Mouse (Mus musculus): ENCODE results near the gene Gm12845. TPM values are rescaled to one million over a fixed set of nuclear protein-coding genes. Genes with fewer than 3 reads are reported as not detected.
A peak's percentile ranks its signal among the peaks of the same experiment; 100 is the strongest.
"Not testable (repeated sequence)": the region's sequence is repeated elsewhere in the genome, so short reads cannot be mapped to it uniquely, and the experiment has no call there.

Gene Gm12845
- polyA plus RNA-seq, 1 experiment from 2014 or later: not detected

GRCm38 (mm10) chr4:117737559-117737958 is 13.3 kb downstream of the Gm12845 start:
- Histone ChIP-seq H3K27ac (no peak overlapping the region), H3K9me3 (no peaks in the 10 kb centered on the region), H3K27me3 (ENCODE audit: poor library complexity, severe bottlenecking) (no peaks in the 10 kb centered on the region), H3K4me3 (no peak overlapping the region), H3K4me1 (no peaks in the 10 kb centered on the region), H3K36me3 (replicated peaks) (no peaks in the 10 kb centered on the region)
- 47% methylated on average over 8 of the region's 8 CpGs for WGBS
- no peak for DNase-seq (ENCODE audit: extremely low spot score, low spot score)

DNA sequence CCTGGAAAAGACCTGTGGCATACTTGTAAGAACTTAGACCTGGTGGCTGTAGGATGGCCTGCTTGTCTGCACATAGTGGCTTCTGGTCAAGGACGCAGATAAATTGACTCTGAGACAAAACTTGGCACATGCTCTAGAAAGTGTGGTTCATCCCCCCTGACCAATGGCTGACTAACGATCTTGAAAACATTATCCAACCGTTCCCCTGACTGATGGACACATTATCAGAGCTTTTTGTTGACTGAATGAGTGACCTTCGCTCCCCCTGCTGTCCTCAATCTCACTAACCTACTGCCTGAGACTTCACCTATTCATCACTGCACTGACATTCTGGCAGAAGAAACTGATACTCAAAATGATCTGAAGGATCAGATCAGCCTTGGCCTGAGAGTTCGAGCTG is 28.3 kb downstream of the Gm12845 start:
- H3K9me3 ChIP-seq; H3K36me3 ChIP-seq (replicated peaks); H3K27ac ChIP-seq; H3K4me1 ChIP-seq; DNase-seq (ENCODE audit: extremely low spot score, low spot score); H3K4me3 ChIP-seq; H3K27me3 ChIP-seq (ENCODE audit: poor library complexity, severe bottlenecking): not testable (repeated sequence)
- WGBS: 84% methylated on average over 5 of the region's 5 CpGs

DNA sequence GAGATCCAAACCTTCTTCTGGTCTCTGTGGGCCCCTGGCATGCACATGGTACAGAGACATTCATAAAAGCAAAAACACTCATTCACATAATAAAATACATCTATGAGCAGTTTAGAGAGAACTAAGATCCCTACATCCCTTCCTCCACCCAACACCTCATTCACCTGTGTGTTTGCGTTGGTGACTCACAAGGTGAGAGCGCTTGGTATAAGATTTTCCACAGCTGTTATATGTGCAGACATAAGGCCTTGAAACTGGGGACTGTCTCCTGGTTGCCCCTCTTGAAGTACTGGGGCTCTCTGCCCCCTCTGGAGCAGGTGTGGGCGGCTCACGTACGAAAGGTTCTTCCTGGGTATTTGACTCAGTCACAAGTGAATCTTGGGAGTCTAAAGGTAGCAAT is 35.9 kb downstream of the Gm12845 start:
- Histone ChIP-seq H3K36me3 (replicated peaks) (no peaks in the 10 kb centered on the region), H3K27me3 (ENCODE audit: poor library complexity, severe bottlenecking) (no peaks in the 10 kb centered on the region), H3K4me3 (no peak overlapping the region), H3K4me1 (no peaks in the 10 kb centered on the region), H3K27ac (no peak overlapping the region), H3K9me3 (no peaks in the 10 kb centered on the region)
- DNase-seq (ENCODE audit: extremely low spot score, low spot score): no peak
- WGBS: 94% methylated on average over 5 of the region's 5 CpGs

- no peak for DNase-seq (ENCODE audit: extremely low spot score, low spot score)
- WGBS: 79% methylated on average over 11 of the region's 12 CpGs
- Histone ChIP-seq H3K36me3 (replicated peaks) (no peaks in the 10 kb centered on the region), H3K27me3 (ENCODE audit: poor library complexity, severe bottlenecking) (no peaks in the 10 kb centered on the region), H3K4me3 (no peak within 1 kb of the TSS), H3K4me1 (no peaks in the 10 kb centered on the region), H3K27ac (no peak within 1 kb of the TSS), H3K9me3 (no peaks in the 10 kb centered on the region)
Measured at GRCm38 (mm10) chr4:117765416-117765815, 41.2 kb downstream of the Gm12845 start, which contains the start of gene Klf17. TSS of gene Klf17 (minus strand) at chr4:117765648.

GRCm38 (mm10) chr4:117770935-117771334 is 46.7 kb downstream of the Gm12845 start:
- DNase-seq (ENCODE audit: extremely low spot score, low spot score): peak; percentile 25
- 23% methylated on average over 5 of the region's 5 CpGs for WGBS
- H3K4me3 ChIP-seq: no peak overlapping the region

DNA sequence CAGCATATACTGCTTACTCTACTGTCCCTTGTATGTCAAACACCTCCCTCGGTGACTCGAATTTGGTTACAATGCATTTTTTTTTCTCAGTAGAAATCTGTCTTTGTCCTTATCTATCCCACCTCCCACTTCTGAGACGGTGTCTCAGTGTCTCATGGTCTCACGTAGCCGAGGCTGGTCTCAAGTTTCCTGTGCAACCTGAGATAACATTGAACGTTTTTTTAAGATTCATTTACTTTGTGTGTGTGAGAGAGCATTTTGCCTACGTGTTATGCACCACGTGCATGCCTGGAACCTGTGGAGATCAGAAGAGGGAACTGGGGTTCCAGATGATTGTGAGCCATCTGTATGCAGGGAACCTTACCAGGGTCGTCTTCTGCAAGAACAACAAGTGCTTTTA is 48.7 kb downstream of the Gm12845 start:
- DNase-seq (ENCODE audit: extremely low spot score, low spot score): no peak
- no peaks in the 10 kb centered on the region for H3K36me3 ChIP-seq (replicated peaks)
- H3K4me1 ChIP-seq: no peaks in the 10 kb centered on the region
- no peak overlapping the region for H3K27ac ChIP-seq
- H3K9me3 ChIP-seq: no peaks in the 10 kb centered on the region
- H3K27me3 ChIP-seq (ENCODE audit: poor library complexity, severe bottlenecking): no peaks in the 10 kb centered on the region
- H3K4me3 ChIP-seq: no peak overlapping the region
- 76% methylated on average over 9 of the region's 9 CpGs for WGBS

More at GRCm38 (mm10) chr4:117770935-117771334, 46.7 kb downstream of the Gm12845 start:
- Histone ChIP-seq H3K4me1 (no peaks in the 10 kb centered on the region), H3K9me3 (no peaks in the 10 kb centered on the region), H3K27ac (no peak overlapping the region), H3K27me3 (ENCODE audit: poor library complexity, severe bottlenecking) (no peaks in the 10 kb centered on the region), H3K36me3 (replicated peaks) (no peaks in the 10 kb centered on the region)

Other genes with a start within 250 kb of the Gm12845 start
- gene Rnf220, start 227.4 kb upstream of the Gm12845 start, polyA plus RNA-seq (2016; fragmentation: Nextera tagmentation; extraction: Ambion mirVana): 94.3 and 98.2 TPM in 2 replicates
- gene Eri3, start 174.0 kb upstream of the Gm12845 start, polyA plus RNA-seq (2016; fragmentation: Nextera tagmentation; extraction: Ambion mirVana): 116 and 120 TPM in 2 replicates
- gene Dmap1, start 42.1 kb upstream of the Gm12845 start, polyA plus RNA-seq (2016; fragmentation: Nextera tagmentation; extraction: Ambion mirVana): 72.3 and 76.1 TPM in 2 replicates
- gene Klf17, start 41.2 kb downstream of the Gm12845 start, polyA plus RNA-seq (2016; fragmentation: Nextera tagmentation; extraction: Ambion mirVana): not detected in 2 replicates
- gene Slc6a9, start 110.1 kb downstream of the Gm12845 start, polyA plus RNA-seq (2016; fragmentation: Nextera tagmentation; extraction: Ambion mirVana): 7.0 and 9.1 TPM in 2 replicates
- gene Ccdc24, start 148.1 kb downstream of the Gm12845 start, polyA plus RNA-seq (2016; fragmentation: Nextera tagmentation; extraction: Ambion mirVana): 1.2 TPM in 2 replicates
- 20.9 and 21.8 TPM in 2 replicates for gene B4galt2, start 159.1 kb downstream of the Gm12845 start, polyA plus RNA-seq (2016; fragmentation: Nextera tagmentation; extraction: Ambion mirVana)
- 160 and 166 TPM in 2 replicates for gene Atp6v0b, start 162.9 kb downstream of the Gm12845 start, polyA plus RNA-seq (2016; fragmentation: Nextera tagmentation; extraction: Ambion mirVana)
- gene Dph2, start 167.6 kb downstream of the Gm12845 start, polyA plus RNA-seq (2016; fragmentation: Nextera tagmentation; extraction: Ambion mirVana): 29.1 and 29.3 TPM in 2 replicates
- gene Ipo13, start 190.6 kb downstream of the Gm12845 start, polyA plus RNA-seq (2016; fragmentation: Nextera tagmentation; extraction: Ambion mirVana): 63.2 and 67.3 TPM in 2 replicates
- 0.44 and 0.58 TPM in 2 replicates for gene Artn, start 205.4 kb downstream of the Gm12845 start, polyA plus RNA-seq (2016; fragmentation: Nextera tagmentation; extraction: Ambion mirVana)